Mouse (Mus musculus) MEL (cell line): ENCODE results near the gene Pold3. TPM values are rescaled to one million over a fixed set of nuclear protein-coding genes. Genes with fewer than 3 reads are reported as not detected.

ENCODE experiments used
- DNase-seq: peaks from one replicate; pipeline ENCODE4 v3.0.0; 2011; ENCODE audit warnings: low read depth, low spot score
- H3K27ac ChIP-seq: 2 replicates; pipeline ENCODE4 v1.5.1; 2012; ENCODE audit warnings: low read depth, mild to moderate bottlenecking, control low read depth, low read length, moderate library complexity; ENCODE audit not compliant: control insufficient read depth
- H3K27me3 ChIP-seq, 2 experiments: fragments of 150-350 bp in 1 of 2; sonication (generic) in 1 of 2; 2 replicates each; pipeline ENCODE4 v1.6.1; 2012; ENCODE audit warnings: low read length in 2 of 2, mild to moderate bottlenecking in 2 of 2, improper control_type of control experiment in 1 of 2, moderate library complexity in 1 of 2; ENCODE audit not compliant: insufficient read depth in 2 of 2, control insufficient read depth in 1 of 2
- H3K36me3 ChIP-seq, 2 experiments: 2 replicates each; pipeline ENCODE4 v1.6.1; 2012 to 2014; ENCODE audit warnings: low read length in 2 of 2, improper control_type of control experiment in 1 of 2, inconsistent platforms in 1 of 2, mild to moderate bottlenecking in 1 of 2; ENCODE audit not compliant: insufficient read depth in 2 of 2, control insufficient read depth in 1 of 2
- H3K4me1 ChIP-seq, 2 experiments: fragments of 150-350 bp in 1 of 2; sonication (generic) in 1 of 2; 2 replicates each; pipeline ENCODE4 v1.6.1; 2012; ENCODE audit warnings: low read length in 2 of 2, improper control_type of control experiment in 1 of 2, mild to moderate bottlenecking in 1 of 2; ENCODE audit not compliant: insufficient read depth in 2 of 2, control insufficient read depth in 1 of 2
- H3K4me3 ChIP-seq, 2 experiments: fragments of 150-350 bp in 1 of 2; sonication (generic) in 1 of 2; 2 replicates each; pipeline ENCODE4 v1.5.1; 2012; ENCODE audit warnings: low read depth in 2 of 2, low read length in 2 of 2, mild to moderate bottlenecking in 2 of 2, moderate library complexity in 2 of 2, control low read depth in 1 of 2, improper control_type of control experiment in 1 of 2; ENCODE audit not compliant: control insufficient read depth in 1 of 2, insufficient read depth in 1 of 2
- H3K79me2 ChIP-seq: 2 replicates; pipeline ENCODE4 v1.6.1; 2012; ENCODE audit warnings: mild to moderate bottlenecking, low read length, moderate library complexity; ENCODE audit not compliant: control insufficient read depth, poor library complexity, insufficient read depth
- H3K9ac ChIP-seq: 2 replicates; pipeline ENCODE4 v1.6.1; 2012; ENCODE audit warnings: low read depth, mild to moderate bottlenecking, control low read depth, low read length, moderate library complexity; ENCODE audit not compliant: control insufficient read depth, poor library complexity, severe bottlenecking
- H3K9me3 ChIP-seq: fragments of 150-350 bp; sonication (generic); replicated peaks from 2 replicates; pipeline ENCODE4 v1.6.1; 2012; ENCODE audit warnings: mild to moderate bottlenecking, low read length, improper control_type of control experiment, moderate library complexity; ENCODE audit not compliant: insufficient read depth
- BHLHE40 ChIP-seq: IDR thresholded peaks from 2 replicates; pipeline ENCODE4 v1.6.1; 2012; ENCODE audit warnings: low read depth, mild to moderate bottlenecking, inconsistent platforms, low read length, improper control_type of control experiment, borderline replicate concordance
- CHD2 ChIP-seq: IDR thresholded peaks from 2 replicates; pipeline ENCODE4 v1.6.1; 2011; ENCODE audit warnings: low read length, improper control_type of control experiment
- CTCF ChIP-seq, 3 experiments: IDR thresholded peaks in 2 of 3; conservative IDR thresholded peaks in 1 of 3; 2 replicates each; pipeline ENCODE4 v1.5.1; 2011 to 2012; ENCODE audit warnings: low read length in 3 of 3, low read depth in 2 of 3, mild to moderate bottlenecking in 2 of 3, improper control_type of control experiment in 1 of 3, inconsistent platforms in 1 of 3, mixed read lengths in 1 of 3, moderate library complexity in 1 of 3; ENCODE audit not compliant: control insufficient read depth in 1 of 3, insufficient read depth in 1 of 3, poor library complexity in 1 of 3, severe bottlenecking in 1 of 3
- EP300 ChIP-seq, 2 experiments: IDR thresholded peaks; 2 replicates each; pipeline ENCODE4 v1.6.1; 2011; ENCODE audit warnings: improper control_type of control experiment in 2 of 2, low read length in 2 of 2, low read depth in 1 of 2, mild to moderate bottlenecking in 1 of 2
- ETS1 ChIP-seq: IDR thresholded peaks from 2 replicates; pipeline ENCODE4 v1.6.1; 2012; ENCODE audit warnings: low read depth, mild to moderate bottlenecking, inconsistent platforms, low read length, improper control_type of control experiment, moderate library complexity
- GABPA ChIP-seq: IDR thresholded peaks from 2 replicates; pipeline ENCODE4 v1.6.1; 2012; ENCODE audit warnings: low read depth, mild to moderate bottlenecking, inconsistent platforms, low read length, improper control_type of control experiment, moderate library complexity
- HCFC1 ChIP-seq: IDR thresholded peaks from 2 replicates; pipeline ENCODE4 v1.6.1; 2012; ENCODE audit warnings: low read depth, mild to moderate bottlenecking, inconsistent platforms, low read length, improper control_type of control experiment, moderate library complexity
- JUND ChIP-seq: IDR thresholded peaks from 2 replicates; pipeline ENCODE4 v1.6.1; 2011; ENCODE audit warnings: low read depth, mild to moderate bottlenecking, improper control_type of control experiment, low read length
- MAFK ChIP-seq: IDR thresholded peaks from 2 replicates; pipeline ENCODE4 v1.6.1; 2011; ENCODE audit warnings: low read depth, mild to moderate bottlenecking, low read length, improper control_type of control experiment, borderline replicate concordance
- MXI1 ChIP-seq: IDR thresholded peaks from 2 replicates; pipeline ENCODE4 v1.6.1; 2011; ENCODE audit warnings: mild to moderate bottlenecking, low read depth, low read length, improper control_type of control experiment
- MYB ChIP-seq: IDR thresholded peaks from 2 replicates; pipeline ENCODE4 v1.6.1; 2011; ENCODE audit warnings: mild to moderate bottlenecking, low read depth, low read length, improper control_type of control experiment
- NELFE ChIP-seq: IDR thresholded peaks from 2 replicates; pipeline ENCODE4 v1.6.1; 2011; ENCODE audit warnings: low read depth, low read length, improper control_type of control experiment
- NRF1 ChIP-seq: IDR thresholded peaks from 2 replicates; pipeline ENCODE4 v1.6.1; 2014; ENCODE audit warnings: low read depth, mild to moderate bottlenecking, inconsistent platforms, low read length, improper control_type of control experiment, moderate library complexity; ENCODE audit not compliant: poor library complexity, insufficient read depth, severe bottlenecking
- POLR2AphosphoS2 ChIP-seq: IDR thresholded peaks from 2 replicates; pipeline ENCODE4 v1.6.1; 2011; ENCODE audit warnings: low read length, improper control_type of control experiment
- RCOR1 ChIP-seq: IDR thresholded peaks from 2 replicates; pipeline ENCODE4 v1.6.1; 2012; ENCODE audit warnings: low read depth, mild to moderate bottlenecking, inconsistent platforms, low read length, improper control_type of control experiment
- SIN3A ChIP-seq: IDR thresholded peaks from 2 replicates; pipeline ENCODE4 v1.6.1; 2012; ENCODE audit warnings: low read length, improper control_type of control experiment, inconsistent platforms
- TBP ChIP-seq: IDR thresholded peaks from 2 replicates; pipeline ENCODE4 v1.8.0; 2011; ENCODE audit warnings: low read depth, low read length, improper control_type of control experiment
- TCF12 ChIP-seq: IDR thresholded peaks from 2 replicates; pipeline ENCODE4 v1.6.1; 2014; ENCODE audit warnings: low read depth, mild to moderate bottlenecking, inconsistent platforms, low read length, improper control_type of control experiment, moderate library complexity
- USF1 ChIP-seq: IDR thresholded peaks from 2 replicates; pipeline ENCODE4 v1.6.1; 2014; ENCODE audit warnings: low read depth, mild to moderate bottlenecking, inconsistent platforms, low read length, improper control_type of control experiment, moderate library complexity
- USF2 ChIP-seq, 2 experiments: IDR thresholded peaks; 2 replicates each; pipeline ENCODE4 v1.6.1; 2011 to 2012; ENCODE audit warnings: improper control_type of control experiment in 2 of 2, low read length in 2 of 2, borderline replicate concordance in 1 of 2, inconsistent platforms in 1 of 2, low read depth in 1 of 2, mild to moderate bottlenecking in 1 of 2; ENCODE audit not compliant: insufficient read depth in 1 of 2
- ZKSCAN1 ChIP-seq: IDR thresholded peaks from 2 replicates; pipeline ENCODE4 v1.6.1; 2012; ENCODE audit warnings: low read depth, mild to moderate bottlenecking, inconsistent platforms, low read length, improper control_type of control experiment, moderate library complexity
- ZMIZ1 ChIP-seq: IDR thresholded peaks from 2 replicates; pipeline ENCODE4 v1.6.1; 2012; ENCODE audit warnings: low read depth, mild to moderate bottlenecking, inconsistent platforms, low read length, improper control_type of control experiment, moderate library complexity
- polyA plus RNA-seq, 2 experiments: library from polyadenylated mRNA; stranded (reverse) in 1 of 2; unstranded in 1 of 2; fragments of >175 nt in 1 of 2; fragments of >200 nt in 1 of 2; gene quantifications; 2 replicates each; pipeline versions ENCODE4 v1.2.1 to v1.2.4; 2012; ENCODE audit warnings: low replicate concordance in 2 of 2, low read depth in 1 of 2; ENCODE audit not compliant: insufficient read length in 2 of 2, insufficient read depth in 1 of 2, missing spikeins in 1 of 2
- total RNA-seq: library from RNA; depleted of rRNA; stranded (reverse); fragments of 300-350 nt; gene quantifications from 2 replicates; pipeline ENCODE4 v1.2.3, GENCODE M21; 2012

The Pold3 gene
- total and polyA plus RNA-seq, 3 experiments, result 67.6 to 98.1 TPM; not detected in 1

DNA sequence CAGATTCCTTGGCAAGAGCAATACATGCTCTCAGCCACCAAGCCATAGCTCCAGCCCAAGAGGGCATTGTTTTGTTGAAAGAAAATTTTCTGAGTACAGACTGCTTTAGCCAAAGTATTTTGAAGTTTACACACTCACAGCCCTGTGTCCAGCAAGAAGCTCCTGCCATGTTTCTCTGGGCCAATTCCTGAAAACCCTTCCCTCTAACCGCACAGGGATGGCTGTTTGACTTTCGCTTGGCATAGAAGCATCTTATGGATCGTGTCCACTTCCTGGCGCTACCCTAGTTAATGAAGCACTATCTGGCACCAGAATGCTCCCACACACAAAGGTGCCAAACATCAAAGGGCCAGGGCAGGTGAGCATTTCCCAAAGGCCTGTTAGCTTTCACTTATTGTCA is 27.2 kb upstream of the Pold3 start:
- no peaks in the 10 kb centered on the region for H3K36me3 ChIP-seq
- no peak overlapping the region for H3K4me3 ChIP-seq
- H3K9me3 ChIP-seq, result no peaks in the 10 kb centered on the region
- H3K27ac ChIP-seq, result no peak overlapping the region
- no peaks in the 10 kb centered on the region for H3K79me2 ChIP-seq
- H3K27me3 ChIP-seq, result peaks cover 7 to 13% of the 10 kb centered on the region in 2 experiments
- no peak for DNase-seq
- no peaks in the 10 kb centered on the region for H3K4me1 ChIP-seq
- TF ChIP-seq RCOR1, result no peak
- TF ChIP-seq TBP, result no peak
- no peak for TF ChIP-seq CHD2
- TF ChIP-seq MYB, result no peak
- no peak for TF ChIP-seq USF1
- no peak for TF ChIP-seq ZKSCAN1
- TF ChIP-seq MXI1, result no peak
- no peak for TF ChIP-seq HCFC1
- TF ChIP-seq JUND, result no peak
- no peak for TF ChIP-seq NRF1
- no peak for TF ChIP-seq GABPA
- no peak for TF ChIP-seq CTCF (IDR thresholded peaks at IDR 0.05 in 2 of 3, conservative IDR thresholded peaks at IDR 0.05 in 1 of 3; ENCODE audit: control insufficient read depth in 1 of 3, insufficient read depth in 1 of 3, low read depth in 2 of 3, low read length in 3 of 3, poor library complexity in 1 of 3, severe bottlenecking in 1 of 3)
- no peak for TF ChIP-seq MAFK
- TF ChIP-seq EP300 (IDR thresholded peaks at IDR 0.05; ENCODE audit: low read depth in 1 of 2, low read length in 2 of 2), result no peak
- no peak overlapping the region for H3K9ac ChIP-seq

DNA sequence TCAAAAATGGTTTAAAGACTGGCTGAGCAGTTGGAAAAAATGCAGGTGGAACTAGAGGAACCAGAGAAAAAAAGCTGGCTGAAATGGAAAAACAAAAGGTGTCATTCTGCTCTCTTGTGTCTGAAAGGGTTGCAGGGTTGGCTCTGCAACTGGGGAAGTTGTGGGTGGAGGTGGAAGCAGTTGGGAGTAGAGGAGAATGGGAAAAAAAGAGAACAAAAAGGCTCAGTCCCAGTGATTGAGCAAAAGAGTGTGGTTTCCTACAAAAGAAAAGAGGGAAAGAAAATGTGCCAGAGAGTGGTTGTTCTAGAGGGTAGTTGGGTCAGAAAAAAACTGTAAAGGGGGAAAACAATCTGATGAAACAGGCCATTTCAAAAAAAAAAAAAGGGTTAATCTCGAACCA is 19.2 kb upstream of the Pold3 start:
- Histone ChIP-seq H3K27ac (no peak overlapping the region), H3K4me1 (no peaks in the 10 kb centered on the region), H3K27me3 (peaks cover 11 to 25% of the 10 kb centered on the region in 2 experiments), H3K9me3 (no peaks in the 10 kb centered on the region), H3K4me3 (no peak overlapping the region), H3K9ac (no peak overlapping the region), H3K36me3 (no peaks in the 10 kb centered on the region), H3K79me2 (no peaks in the 10 kb centered on the region)
- TF ChIP-seq BHLHE40, result no peak
- no peak for TF ChIP-seq SIN3A
- no peak for TF ChIP-seq NELFE
- no peak for TF ChIP-seq ZMIZ1
- no peak for TF ChIP-seq USF2 (IDR thresholded peaks at IDR 0.05; ENCODE audit: borderline replicate concordance in 1 of 2, insufficient read depth in 1 of 2, low read depth in 1 of 2, low read length in 2 of 2)
- TF ChIP-seq MYB, result no peak
- TF ChIP-seq TCF12, result no peak
- TF ChIP-seq ETS1, result no peak
- TF ChIP-seq POLR2AphosphoS2, result no peak
- DNase-seq, result no peak
